Mouse (Mus musculus) gastrocnemius, postnatal 36 days (tissue): ENCODE results near the gene Ripor2. TPM values are rescaled to one million over a fixed set of nuclear protein-coding genes. Genes with fewer than 3 reads are reported as not detected.

Experiments
- DNase-seq, 2 experiments: peaks; one replicate each; pipeline ENCODE4 v3.0.0; 2022
- intact Hi-C: fragments of 180-260 bp; cut with DNase I; formaldehyde crosslinking; loops from one replicate; pipeline ENCODE4 v1.15.1; 2025
- total RNA-seq, 2 experiments: library from RNA; stranded (reverse); gene quantifications; 2 replicates each; pipeline ENCODE4 v1.2.3; 2021

Gene Ripor2
- total RNA-seq, 2 experiments from 2014 or later, result 2.5 to 5.4 TPM

DNA sequence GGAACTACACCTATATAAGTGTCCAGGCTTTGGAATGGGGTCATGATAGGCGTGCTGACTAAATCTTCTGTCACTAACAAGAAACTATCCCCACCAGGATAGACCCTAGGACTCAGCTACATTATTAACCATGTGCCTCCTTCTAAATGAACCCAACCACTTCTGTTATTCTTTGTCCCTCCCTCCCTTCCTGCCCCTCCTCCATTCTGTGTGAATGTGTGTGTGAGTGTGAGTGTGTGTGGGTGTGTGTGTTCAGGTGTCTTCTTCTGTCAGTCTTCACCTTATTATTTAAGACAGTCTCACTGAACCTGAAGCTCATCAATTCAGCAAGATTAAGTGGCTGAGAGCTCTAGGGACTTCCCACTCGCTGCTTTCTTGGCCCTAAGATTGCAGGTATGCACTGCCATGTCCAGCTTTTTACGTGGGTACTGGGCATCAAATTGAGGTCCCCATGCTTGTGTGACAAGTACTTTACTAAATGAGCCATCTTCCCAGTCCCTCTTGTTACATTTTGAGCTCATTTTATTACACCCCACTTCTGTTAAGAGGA lies 58.9 kb downstream of the Ripor2 start:
- no peak for DNase-seq
- intact Hi-C loops, result no loop called here

DNA sequence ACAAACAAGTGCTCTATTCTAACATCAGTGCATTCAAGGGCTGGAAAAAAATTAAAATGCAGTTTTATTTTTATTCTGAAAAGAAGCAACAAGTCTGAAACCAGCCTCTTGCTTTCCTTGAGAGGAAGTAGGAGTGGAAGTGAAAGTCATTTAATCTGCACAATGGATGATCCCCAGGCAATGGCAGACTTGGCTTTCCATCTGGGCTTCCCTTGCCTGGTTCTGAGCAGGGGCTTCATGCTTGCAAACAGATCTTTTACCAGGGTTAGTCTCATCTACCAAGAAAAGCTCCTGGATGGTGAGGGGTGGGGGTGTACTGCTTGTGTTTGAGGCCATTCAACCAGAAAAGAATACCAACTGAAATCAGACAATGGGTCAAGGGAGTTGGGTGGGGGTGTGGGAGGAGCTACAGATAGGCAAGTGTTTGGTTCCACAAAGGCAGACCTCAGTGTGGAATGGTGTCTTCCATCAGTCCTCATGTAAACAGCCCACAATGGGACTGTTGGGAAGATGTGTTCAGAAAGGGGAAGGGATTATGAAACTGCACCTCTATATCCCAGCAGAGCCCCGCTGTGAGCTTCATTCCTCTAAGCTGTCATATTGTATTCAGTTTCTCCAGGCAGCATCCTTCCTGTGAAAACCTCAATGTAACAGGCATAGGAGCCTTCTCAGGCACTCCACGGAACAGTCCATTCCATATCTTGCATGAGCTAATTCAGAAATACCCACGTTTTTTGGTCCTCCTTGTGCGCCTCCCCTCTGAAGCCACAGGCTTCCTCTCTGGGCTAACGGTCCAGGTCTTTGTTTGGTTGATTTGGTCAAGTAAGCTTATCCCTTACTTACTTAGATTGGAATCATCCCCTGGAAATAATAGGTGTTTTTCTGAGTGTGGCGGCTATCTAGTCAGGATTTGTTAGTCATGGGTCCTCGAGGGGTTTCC lies 59.8 kb downstream of the Ripor2 start:
- intact Hi-C loops, result no loop called here
- no peak for DNase-seq

DNA sequence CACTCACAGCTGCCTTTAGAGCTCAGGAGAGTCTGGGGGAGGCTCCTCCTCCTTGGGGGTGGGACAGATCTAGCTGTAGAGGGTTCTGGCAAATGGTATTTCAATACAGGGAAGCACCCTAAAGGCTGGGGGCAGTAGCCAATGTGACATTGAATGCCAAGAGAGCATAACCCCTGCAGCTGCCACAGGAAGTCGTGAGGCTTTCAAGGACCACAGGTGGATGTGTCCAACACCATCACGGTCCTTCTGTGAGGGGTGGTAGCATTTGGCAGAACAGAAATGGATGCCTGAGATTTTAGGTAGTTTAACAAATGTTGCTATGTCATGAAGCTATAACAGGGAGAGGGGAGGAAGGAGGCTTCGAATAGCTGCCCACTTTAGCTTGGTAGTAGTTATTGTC lies 63.2 kb downstream of the Ripor2 start:
- DNase-seq, result no peak
- intact Hi-C loops, result no loop called here

DNA sequence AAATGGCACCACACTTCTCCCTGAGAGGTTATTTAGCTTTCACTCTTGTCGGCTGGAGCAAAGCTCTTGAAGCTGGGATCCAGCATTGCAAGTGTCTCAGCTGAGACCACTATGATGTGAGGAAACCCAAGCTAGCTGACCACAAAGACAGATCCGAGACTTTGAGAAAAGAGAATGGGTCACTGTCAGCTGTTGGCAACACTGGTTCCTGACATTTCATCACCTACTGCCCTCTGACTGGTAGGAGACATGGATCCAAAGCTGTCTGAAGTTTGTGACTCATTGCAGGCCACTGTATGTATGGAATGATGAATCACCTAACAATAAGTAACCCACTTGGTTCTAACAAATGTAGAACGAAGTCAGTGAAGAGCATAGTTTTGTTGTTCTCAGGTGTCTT lies 64.3 kb downstream of the Ripor2 start:
- intact Hi-C loops, result no loop called here
- DNase-seq, result no peak

DNA sequence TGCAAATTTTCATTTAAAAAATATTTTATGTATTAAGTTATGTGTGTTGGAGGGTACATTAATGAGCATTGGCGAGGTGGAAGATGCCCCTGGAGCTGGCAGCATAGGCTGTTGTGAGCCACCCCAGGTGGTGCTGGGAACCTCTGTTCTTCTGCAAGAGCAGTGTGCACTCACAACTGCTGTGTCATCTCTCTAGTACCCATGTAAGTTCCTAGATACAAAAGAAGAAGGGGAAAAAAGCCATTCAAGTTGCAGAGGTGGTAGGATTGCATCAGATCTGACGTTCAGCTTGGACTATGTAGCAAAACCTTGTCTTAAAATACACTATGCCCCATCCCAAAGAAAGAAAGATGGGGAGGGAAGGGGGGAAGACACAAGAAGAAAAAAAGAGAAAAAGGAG lies 65.5 kb downstream of the Ripor2 start:
- intact Hi-C loops, result no loop called here
- DNase-seq, result no peak

DNA sequence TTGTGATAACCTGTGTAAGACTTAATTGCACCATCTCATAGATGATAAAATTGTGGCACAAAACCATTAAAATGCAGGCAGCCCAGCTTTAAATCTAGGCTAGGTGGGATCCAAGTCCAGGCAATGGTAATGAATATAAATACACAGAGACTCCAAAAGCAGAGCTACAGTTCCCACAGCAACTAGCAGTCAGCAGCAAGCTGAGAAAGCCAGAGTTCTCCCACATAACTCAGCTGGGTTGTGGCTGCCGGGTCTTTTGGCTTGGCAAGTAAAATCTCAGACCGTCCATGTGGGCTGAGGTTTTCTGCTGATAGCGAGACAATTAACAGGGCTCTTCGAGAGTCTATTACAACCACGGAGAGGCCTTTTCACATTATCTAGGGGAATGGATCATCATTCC lies 66.0 kb downstream of the Ripor2 start:
- intact Hi-C loops, result no loop called here
- no peak for DNase-seq

DNA sequence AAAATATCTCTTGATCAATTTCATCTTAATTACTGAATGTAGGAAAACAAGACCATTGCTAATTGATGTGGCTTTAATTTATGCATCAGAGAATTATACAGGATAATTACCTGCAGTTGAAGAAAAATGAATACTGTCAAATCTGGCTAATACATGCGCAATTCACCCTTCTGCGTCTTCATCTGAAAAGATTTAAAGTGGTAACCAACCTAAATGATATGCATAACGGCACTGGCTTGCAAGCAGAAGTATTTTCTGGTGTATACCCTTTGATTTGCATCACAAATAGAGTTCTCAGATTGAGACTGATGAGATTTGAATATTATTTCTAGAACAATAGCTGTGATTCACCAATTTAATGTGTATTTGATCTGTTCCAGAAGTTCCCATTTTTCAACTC lies 66.7 kb downstream of the Ripor2 start:
- intact Hi-C loops, result no loop called here
- no peak for DNase-seq

DNA sequence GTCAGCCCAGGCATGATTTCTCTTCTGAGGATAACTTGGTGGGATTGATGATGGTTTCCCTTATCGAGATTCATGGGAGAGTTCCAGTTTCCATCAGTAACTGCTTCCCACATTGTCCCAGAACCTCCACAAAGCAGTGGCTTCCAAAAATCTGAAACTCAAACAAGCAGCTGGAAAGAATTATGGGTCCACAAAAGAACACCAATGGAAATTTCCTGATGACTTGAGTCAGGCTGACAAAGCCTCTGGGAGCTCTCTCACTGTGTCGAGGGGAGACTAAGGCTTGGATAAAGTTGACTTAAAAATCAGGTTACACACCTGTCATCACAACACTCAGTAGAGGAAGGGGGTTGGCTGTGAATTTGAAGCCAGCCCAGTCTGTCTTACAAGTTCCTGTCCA lies 67.1 kb downstream of the Ripor2 start:
- intact Hi-C loops, result no loop called here
- DNase-seq, result no peak

DNA sequence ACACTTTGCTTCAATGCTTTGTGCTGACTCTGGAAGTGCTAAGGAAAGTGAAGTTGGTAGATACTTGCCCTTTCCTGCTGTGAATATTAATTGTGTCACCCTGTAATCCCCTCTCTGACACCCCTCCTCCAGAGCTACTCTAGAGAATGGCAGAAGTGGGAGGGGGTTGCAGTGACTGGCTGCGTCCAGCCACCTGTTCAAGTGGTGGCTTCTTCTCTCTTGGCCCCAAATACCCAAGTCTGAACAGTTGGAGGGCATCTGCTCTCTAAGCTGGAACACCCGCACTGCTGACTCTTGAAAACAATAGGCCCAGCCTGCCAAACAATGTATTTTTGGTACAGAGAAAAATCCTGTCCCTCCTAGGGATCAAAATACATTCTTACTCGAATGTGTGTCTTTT lies 69.0 kb downstream of the Ripor2 start:
- no peak for DNase-seq
- intact Hi-C loops, result no loop called here

DNA sequence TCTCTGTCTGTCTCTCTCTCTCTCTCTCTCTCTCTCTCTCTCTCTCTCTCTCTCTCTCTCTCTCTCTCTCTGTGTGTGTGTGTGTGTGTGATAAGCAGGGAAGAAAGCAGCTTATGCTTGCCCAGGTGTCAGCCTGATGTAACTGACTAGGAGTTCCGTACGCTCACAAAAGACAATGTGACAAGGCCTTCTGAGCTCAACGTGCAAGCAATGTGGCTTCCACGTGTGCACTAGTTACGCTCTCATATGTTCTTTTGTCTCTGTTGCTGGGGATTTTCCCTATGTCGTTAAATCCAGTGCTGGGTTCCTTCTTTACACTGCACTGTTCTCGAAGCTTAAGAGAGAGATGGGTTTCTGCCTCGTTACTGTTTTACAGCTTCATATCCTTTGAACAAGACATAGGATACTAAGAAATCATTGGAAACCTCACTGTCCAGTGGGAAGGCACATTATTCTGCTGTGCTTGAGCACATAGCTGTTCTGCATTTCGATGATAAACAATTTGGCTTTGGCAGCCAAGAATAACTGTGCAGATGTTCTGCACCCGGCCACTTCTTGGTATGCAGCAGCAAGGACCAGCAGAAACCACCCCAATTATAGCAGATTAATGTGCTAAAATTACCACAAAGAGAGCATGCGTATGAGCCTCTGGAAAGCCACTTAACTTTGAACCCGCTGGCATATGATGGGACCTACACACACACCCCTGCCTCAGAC lies 73.1 kb downstream of the Ripor2 start:
- DNase-seq, result no peak
- intact Hi-C loops, result no loop called here

DNA sequence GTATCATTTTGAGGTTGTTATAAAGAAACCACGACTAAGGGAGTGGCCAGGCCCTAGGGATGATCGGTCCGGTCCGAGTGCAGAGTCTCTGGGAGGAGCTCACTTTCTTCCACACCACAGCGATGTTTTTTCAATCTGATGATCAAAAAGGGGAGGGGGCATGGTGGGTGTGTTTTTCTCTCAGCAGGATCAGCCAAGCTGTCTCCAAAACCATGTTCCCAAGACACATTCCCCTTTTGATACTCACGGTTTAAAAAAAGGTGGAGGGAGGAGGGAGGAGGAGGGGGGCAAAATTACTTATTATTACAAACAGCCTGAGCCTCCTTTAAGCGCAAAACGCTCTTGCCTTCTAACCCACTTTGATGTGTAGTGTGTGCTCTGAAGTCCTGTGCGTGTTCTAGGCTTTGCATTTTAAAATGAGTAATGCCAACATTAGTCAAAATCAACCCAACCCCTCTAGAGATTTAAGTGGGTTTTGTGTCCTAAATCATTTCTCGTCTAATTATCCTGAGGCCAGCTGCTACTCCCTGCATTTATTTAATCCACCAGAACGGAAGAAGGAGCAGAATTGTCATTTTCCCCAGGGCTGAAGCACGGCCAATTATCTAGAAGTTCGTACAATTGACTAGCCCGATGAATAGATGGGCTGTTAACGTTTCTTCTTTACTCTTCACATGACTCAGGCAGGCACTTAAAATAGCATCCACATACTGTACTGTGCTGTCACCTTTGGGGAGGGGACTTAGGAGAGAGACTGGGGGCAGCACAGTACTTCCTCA lies 74.9 kb downstream of the Ripor2 start:
- no peak for DNase-seq
- intact Hi-C loops, result no loop called here

DNA sequence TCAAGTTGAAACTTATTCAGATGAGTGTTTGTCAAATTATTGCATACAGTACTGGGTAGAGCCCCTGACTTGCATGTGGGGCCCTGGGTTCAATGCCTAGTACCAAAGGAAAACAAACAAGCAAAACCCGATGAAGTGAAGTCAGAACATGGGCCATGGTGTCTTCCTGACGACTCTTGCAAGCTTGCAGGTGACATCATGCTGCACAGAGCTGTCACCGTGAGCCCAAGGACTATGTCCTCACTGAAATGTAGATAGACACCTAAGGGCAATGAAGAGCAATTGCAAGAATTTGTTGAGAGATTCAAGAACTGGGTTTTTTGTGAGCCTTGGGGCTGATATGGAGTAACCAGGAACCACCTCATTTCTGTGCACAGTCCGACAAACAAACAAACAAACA lies 84.8 kb downstream of the Ripor2 start:
- no peak for DNase-seq
- intact Hi-C loops, result no loop called here

DNA sequence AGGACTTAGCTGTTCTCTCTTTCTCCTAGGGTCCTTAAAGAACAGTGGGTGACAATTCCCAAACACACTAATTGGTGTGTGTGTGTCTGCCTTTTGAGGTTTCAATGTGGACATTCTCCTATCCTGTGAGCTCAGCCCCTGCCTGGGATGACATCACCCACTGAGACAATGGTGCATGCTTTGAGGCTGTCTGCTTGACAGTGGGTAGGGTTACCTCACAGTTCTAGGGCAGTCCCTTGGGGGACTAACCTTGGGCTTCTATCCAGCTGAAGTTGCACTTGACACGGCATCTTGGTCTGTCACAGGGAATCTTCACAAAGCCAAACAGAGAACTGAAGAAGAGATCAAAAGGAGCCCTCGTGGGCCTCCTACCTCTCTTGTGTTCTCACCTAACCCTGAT lies 86.6 kb downstream of the Ripor2 start:
- intact Hi-C loops, result no loop called here

DNA sequence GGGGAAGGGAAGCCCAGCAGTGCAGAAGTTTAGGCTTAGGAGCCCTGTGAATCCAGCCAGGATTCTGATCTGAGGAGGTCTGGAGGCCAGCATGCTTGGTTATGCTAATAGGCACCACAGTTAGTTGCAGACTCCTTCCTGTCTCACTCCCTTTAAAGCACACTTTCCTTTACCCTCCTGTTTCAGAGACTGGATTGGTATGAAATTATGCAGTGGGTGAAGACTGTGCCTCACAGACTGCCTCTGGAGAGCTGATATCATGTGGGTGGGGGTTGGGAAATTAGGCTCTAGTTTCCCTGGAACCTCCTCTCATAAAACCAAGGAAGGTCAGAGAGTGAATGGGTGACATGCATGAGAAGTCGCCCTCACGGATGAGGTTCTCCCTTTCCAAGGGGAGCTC lies 88.7 kb downstream of the Ripor2 start:
- DNase-seq, result no peak
- intact Hi-C loops, result no loop called here

More for the DNA sequence above, 86.6 kb downstream of the Ripor2 start:
- no peak for DNase-seq

DNA sequence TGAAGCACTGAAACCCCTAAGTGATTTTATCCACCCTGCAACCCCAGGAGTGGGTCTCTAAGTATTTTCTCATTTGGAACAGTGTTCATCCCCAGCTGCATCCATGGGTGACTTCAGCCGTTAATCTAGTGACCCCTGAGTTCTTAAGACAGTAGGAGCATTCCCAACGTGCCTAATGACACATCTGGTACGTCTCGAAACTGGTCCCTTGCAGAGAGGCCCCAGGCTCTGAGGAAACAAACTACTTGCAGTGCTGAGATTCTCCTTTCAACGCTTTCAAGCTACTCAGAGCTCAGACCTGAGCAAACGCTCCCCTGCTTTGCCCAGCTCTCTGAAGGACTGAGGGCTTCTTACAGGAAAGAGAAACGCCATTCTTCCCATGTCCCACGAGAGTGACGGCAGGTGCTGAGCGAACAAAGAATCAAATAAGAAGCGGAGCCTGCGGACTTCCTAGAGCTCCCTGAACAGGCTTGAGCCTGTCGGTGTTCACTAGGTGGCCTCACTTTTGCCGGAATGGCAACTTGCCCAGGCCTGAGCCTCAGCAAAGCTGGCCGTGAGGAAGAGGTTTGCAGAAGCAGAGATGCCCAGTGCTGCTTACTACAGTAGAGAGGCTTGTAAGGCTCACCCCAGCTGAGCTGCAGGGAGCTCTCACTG lies 97.2 kb downstream of the Ripor2 start:
- no peak for DNase-seq
- intact Hi-C loops, result no loop called here

DNA sequence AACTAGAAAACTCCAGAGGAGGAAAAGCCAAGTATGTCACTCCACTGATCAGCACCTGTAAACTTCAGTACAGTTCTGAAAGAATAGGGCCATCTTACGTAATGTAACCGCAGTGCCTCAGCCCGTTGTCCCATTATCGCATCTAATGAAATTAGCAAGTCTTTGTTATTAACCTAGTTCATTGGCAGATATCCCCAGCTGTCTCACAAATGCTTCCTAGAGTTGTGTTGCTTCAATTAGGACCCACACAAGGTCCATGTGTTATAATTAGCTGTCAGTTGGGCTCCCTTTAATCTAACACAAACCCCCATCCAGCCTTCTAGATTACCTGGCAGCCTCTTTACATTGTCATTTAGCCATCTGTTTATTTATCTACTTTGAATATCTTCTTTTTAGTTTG lies 99.0 kb downstream of the Ripor2 start:
- intact Hi-C loops, result no loop called here
- no peak for DNase-seq

DNA sequence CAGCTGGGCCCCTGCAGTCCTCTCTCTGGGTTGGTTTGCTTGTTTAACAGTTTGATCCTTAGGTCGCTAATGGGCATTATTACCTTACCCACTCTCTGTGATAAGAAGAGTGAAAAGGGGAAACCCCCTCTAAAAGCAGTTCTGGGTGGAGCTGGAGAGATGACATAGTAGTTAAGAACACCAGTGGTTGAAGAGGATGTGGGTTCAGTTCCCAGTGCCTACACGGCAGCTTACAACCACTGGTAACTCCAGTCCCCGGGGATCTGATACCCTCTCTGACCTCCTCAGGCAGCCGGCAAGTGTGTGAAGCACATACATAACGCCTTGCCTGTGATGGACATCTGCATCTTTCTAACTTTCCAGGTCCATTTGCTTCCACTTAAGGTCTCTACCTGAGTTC lies 100.4 kb downstream of the Ripor2 start:
- intact Hi-C loops, result no loop called here
- DNase-seq, result no peak

DNA sequence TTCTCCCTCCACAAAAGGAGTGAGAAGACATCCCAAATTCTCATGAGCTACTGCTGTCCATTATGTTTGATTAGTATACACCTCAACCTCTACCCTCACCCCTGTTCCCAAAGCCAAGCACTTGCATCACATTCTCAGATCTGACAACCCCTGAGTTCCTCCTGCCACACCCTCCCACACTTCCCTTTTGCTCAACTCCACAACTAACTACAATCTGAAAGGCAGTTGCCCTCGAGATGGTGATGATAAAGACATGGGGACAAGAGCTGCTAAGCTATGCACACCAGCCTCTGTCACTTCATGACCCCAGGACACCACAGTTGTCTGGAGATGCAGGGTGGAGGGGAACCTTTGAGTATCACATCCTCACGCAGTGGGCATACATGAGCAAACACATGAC lies 102.5 kb downstream of the Ripor2 start:
- intact Hi-C loops, result no loop called here
- DNase-seq, result no peak

DNA sequence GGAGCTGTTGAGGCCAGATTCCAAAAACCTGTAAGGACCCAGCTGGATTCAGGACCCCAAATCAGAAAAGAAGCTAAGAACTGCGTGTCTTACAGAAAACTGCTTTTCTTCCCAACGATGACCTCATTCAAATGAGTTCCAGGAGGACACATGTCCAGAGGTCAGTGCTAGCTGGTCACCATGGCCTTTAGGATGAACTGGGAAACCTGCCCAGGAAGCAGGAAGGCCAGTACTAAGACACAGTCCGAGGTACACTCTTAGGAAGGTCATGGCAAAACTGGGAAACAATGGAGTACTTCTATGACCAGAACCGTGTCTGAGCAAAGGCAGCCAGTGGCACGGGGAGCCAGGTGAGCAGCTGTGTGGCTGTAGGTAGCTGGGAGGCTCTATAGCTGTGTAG lies 103.9 kb downstream of the Ripor2 start:
- DNase-seq, result no peak
- intact Hi-C loops, result loop anchor here (5.0 kb wide), 1 partner anchor 69 kb away; no protein-coding TSS in a partner anchor
